Mouse (Mus musculus): ENCODE data around the gene Zfyve9. TPM values are rescaled to one million over a fixed set of nuclear protein-coding genes. Genes with fewer than 3 reads are reported as not detected.

The Zfyve9 gene
- polyA plus RNA-seq, 1 experiment from 2014 or later, result 5.9 TPM

DNA sequence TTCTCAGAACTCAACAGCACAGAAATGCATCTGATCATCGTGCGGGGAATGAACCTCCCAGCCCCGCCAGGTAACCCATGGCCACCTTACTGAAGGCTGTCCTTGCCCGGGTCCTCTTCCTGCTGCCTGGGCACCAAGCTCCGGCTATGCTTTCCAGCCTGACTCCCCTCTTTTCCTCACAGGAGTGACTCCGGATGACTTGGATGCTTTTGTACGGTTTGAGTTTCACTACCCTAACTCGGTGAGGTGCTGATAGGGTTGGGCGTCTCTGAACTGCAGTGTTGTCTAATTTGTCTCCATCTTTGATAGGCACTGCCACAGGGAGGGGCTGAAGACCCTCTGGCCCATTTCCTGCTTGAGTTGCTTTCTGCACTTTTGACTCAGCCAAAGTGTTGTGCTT is 150.5 kb downstream of the Zfyve9 start:
- Histone ChIP-seq H3K4me3 (ENCODE audit: low read length) (no peak overlapping the region), H3K9me3 (ENCODE audit: control insufficient read depth, low read length) (no peaks in the 10 kb centered on the region), H3K4me2 (ENCODE audit: low read length) (no peak overlapping the region), H3K27ac (ENCODE audit: low read depth, low read length) (no peak overlapping the region), H3K27me3 (replicated peaks; ENCODE audit: control insufficient read depth, insufficient read depth, low read length) (no peaks in the 10 kb centered on the region), H3K4me1 (ENCODE audit: control insufficient read depth, insufficient read depth, low read depth, low read length) (no peaks in the 10 kb centered on the region), H3K36me3 (ENCODE audit: control insufficient read depth, insufficient read depth, low read length) (peaks cover 43% of the 10 kb centered on the region), H3K9ac (ENCODE audit: low read depth, low read length) (no peak overlapping the region)
- no peak for ATAC-seq
- WGBS, result 94% methylated on average over 9 of the region's 9 CpGs

DNA sequence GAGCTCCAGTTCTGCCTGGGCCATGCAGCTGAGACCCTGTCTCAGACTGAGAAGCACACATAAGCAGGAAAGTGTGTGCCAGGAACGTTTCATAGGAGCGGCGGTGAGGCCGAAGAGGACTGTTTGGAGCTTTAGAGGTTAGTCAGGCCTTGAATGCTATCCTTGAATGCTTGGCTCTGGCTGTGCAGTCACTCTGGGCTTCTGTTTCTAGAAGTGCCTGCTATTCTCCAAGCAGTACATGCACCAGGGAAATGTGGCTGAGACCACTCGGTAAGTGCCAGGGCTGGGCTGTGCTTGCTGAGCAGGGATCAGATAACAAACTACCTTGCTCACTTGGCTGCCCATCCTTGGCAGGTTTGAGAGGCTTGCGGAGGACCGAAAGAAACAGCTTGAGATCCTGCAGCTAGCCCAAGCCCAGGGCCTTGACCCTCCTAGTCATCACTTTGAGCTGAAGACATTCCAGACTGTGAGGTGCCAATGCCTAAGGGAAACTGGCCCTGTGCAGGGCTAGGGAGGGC is 151.2 kb downstream of the Zfyve9 start:
- Histone ChIP-seq H3K27ac (ENCODE audit: low read depth, low read length) (no peak overlapping the region), H3K4me2 (ENCODE audit: low read length) (no peak overlapping the region), H3K36me3 (ENCODE audit: control insufficient read depth, insufficient read depth, low read length) (peaks cover 43% of the 10 kb centered on the region), H3K4me1 (ENCODE audit: control insufficient read depth, insufficient read depth, low read depth, low read length) (no peaks in the 10 kb centered on the region), H3K9me3 (ENCODE audit: control insufficient read depth, low read length) (no peaks in the 10 kb centered on the region), H3K9ac (ENCODE audit: low read depth, low read length) (no peak overlapping the region), H3K27me3 (replicated peaks; ENCODE audit: control insufficient read depth, insufficient read depth, low read length) (no peaks in the 10 kb centered on the region), H3K4me3 (ENCODE audit: low read length) (no peak overlapping the region)
- WGBS, result 92% methylated on average over 7 of the region's 7 CpGs
- ATAC-seq, result no peak

DNA sequence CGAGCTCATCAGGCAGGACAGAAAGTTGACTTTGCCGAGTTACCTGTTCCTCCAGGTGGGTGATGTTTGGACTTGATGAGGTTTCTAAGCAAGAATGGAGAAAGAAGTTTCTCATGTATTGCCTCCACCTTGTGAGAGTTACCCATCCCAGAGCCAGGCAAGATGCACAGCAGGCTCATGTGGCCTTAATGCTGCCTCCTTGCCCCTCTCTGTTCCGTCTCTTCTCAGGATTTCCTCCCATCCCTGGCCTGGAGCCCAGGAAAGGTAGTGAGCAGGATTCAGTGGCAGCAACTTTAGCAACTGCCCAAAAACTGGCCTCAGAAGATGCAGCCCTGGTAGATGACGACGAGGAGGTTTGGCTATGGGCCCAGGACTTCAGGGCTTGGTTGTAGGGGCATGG is 153.5 kb downstream of the Zfyve9 start:
- 79% methylated on average over 5 of the region's 5 CpGs for WGBS
- H3K36me3 ChIP-seq (ENCODE audit: control insufficient read depth, insufficient read depth, low read length), result peaks cover 42% of the 10 kb centered on the region
- H3K4me3 ChIP-seq (ENCODE audit: low read length), result no peak overlapping the region
- no peak overlapping the region for H3K27ac ChIP-seq (ENCODE audit: low read depth, low read length)
- H3K9ac ChIP-seq (ENCODE audit: low read depth, low read length), result no peak overlapping the region
- no peaks in the 10 kb centered on the region for H3K4me1 ChIP-seq (ENCODE audit: control insufficient read depth, insufficient read depth, low read depth, low read length)
- no peaks in the 10 kb centered on the region for H3K9me3 ChIP-seq (ENCODE audit: control insufficient read depth, low read length)
- no peak for ATAC-seq
- no peaks in the 10 kb centered on the region for H3K27me3 ChIP-seq (replicated peaks; ENCODE audit: control insufficient read depth, insufficient read depth, low read length)
- no peak overlapping the region for H3K4me2 ChIP-seq (ENCODE audit: low read length)

DNA sequence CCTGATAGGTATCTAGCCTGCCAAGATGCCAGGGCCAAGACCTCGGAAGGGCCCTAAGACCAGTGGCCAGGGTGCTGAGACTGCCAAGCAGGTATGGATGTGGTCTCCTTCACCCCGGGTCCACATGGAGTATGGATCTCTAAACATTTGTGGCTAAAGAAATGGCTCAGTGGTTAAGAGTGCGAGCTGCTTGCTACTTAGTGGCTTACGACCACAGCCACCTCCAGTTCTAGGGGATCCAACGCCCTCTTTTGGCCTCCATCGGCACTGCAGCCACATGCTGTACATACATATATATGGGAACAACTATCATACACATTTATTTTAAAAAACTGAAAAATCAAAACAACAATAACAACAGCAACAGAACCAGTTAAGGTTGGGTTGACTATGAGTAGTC is 159.1 kb downstream of the Zfyve9 start:
- Histone ChIP-seq H3K4me1 (ENCODE audit: control insufficient read depth, insufficient read depth, low read depth, low read length) (peaks cover 12% of the 10 kb centered on the region), H3K36me3 (ENCODE audit: control insufficient read depth, insufficient read depth, low read length) (peaks cover 6% of the 10 kb centered on the region), H3K9me3 (ENCODE audit: control insufficient read depth, low read length) (no peaks in the 10 kb centered on the region), H3K4me2 (ENCODE audit: low read length) (no peak overlapping the region), H3K27me3 (replicated peaks; ENCODE audit: control insufficient read depth, insufficient read depth, low read length) (no peaks in the 10 kb centered on the region), H3K27ac (ENCODE audit: low read depth, low read length) (no peak overlapping the region), H3K4me3 (ENCODE audit: low read length) (no peak overlapping the region), H3K9ac (ENCODE audit: low read depth, low read length) (no peak overlapping the region)
- no peak for ATAC-seq
- 97% methylated on average over 6 of the region's 6 CpGs for WGBS

DNA sequence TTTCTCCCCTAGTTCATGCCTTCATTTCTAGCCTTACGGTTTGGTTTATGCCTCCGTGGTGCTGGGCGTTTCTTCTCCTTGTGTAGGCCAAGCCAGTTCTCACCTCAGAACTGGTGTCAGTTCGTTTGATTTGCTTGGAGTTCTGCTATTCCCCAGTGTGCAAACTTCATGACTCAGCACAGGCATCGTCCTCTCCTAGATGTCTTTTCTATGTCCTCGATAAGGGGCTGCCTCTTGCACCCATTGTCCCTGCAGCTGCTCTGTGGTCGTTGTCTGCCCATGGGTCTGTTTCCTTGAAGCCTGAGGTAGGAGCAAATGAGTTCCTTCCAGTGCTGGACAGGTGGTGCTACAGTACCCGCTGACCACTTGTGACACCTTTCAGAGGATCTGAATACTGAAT is 160.1 kb downstream of the Zfyve9 start:
- ATAC-seq, result 0 out of 2 replicates have a peak, but pooled peaks have one; percentile 2
- 15% methylated on average over 8 of the region's 8 CpGs for whole genome bisulfite sequencing

DNA sequence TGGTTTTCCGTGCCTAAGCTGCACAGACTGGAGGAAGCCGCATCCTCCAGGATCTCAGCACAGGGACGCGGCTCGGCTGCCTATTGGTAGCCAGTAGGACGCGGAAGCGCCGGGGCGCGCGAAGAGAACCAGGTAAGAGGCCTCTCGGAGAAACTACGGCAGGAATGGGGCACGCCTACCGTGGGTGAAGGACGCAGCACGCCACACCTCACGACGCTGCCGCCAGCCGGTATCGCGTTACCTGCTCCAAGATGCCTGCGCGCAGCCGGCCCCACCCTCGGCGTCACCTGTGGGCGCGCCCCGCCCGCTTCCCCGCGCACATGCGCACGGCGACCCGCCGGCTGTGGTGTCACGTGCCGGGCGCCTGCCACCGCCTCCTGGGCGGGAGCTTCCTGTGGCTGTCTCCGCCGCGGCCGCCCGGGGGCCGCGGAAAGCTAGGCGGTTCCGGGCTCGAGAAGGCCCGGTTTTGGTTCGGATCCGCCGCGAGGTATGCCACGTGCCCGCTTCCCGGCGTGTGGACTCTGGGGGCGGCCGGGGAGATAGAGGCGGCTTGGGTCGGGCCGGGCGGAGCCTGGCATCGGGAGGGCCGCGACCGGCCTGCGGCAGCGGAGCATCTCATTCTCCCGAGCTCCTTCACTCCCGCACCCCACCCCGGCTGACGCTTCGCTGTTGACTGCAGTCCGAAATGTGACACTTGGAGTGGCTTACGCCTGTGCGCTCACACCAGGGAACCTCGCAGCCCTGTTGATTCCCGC is 160.8 kb downstream of the Zfyve9 start, which contains the start of gene Cc2d1b:
Gene Cc2d1b, plus strand, starts transcription at position 354 of the 755 bp plus-strand sequence.
- peak within 1 kb of the TSS; percentile 75 for H3K4me2 ChIP-seq (ENCODE audit: low read length)
- peak within 1 kb of the TSS; percentile 85 for H3K4me3 ChIP-seq (ENCODE audit: low read length)
- H3K4me1 ChIP-seq (ENCODE audit: control insufficient read depth, insufficient read depth, low read depth, low read length), result peaks cover 12% of the 10 kb centered on the region
- under 1% methylated on average over 72 of the region's 86 CpGs for WGBS
- H3K9me3 ChIP-seq (ENCODE audit: control insufficient read depth, low read length), result no peaks in the 10 kb centered on the region
- H3K27ac ChIP-seq (ENCODE audit: low read depth, low read length), result peak within 1 kb of the TSS; percentile 96
- H3K36me3 ChIP-seq (ENCODE audit: control insufficient read depth, insufficient read depth, low read length), result no peaks in the 10 kb centered on the region
- peak; percentile 94 for ATAC-seq
- H3K27me3 ChIP-seq (replicated peaks; ENCODE audit: control insufficient read depth, insufficient read depth, low read length), result no peaks in the 10 kb centered on the region
- peak within 1 kb of the TSS; percentile 97 for H3K9ac ChIP-seq (ENCODE audit: low read depth, low read length)

More for the DNA sequence above, 160.1 kb downstream of the Zfyve9 start:
- H3K4me2 ChIP-seq (ENCODE audit: low read length), result peak overlapping the region; percentile 75
- peak overlapping the region; percentile 96 for H3K27ac ChIP-seq (ENCODE audit: low read depth, low read length)
- H3K36me3 ChIP-seq (ENCODE audit: control insufficient read depth, insufficient read depth, low read length), result peaks cover 3% of the 10 kb centered on the region
- H3K4me3 ChIP-seq (ENCODE audit: low read length), result peak overlapping the region; percentile 85
- H3K27me3 ChIP-seq (replicated peaks; ENCODE audit: control insufficient read depth, insufficient read depth, low read length), result no peaks in the 10 kb centered on the region
- H3K4me1 ChIP-seq (ENCODE audit: control insufficient read depth, insufficient read depth, low read depth, low read length), result peaks cover 12% of the 10 kb centered on the region
- H3K9me3 ChIP-seq (ENCODE audit: control insufficient read depth, low read length), result no peaks in the 10 kb centered on the region
- H3K9ac ChIP-seq (ENCODE audit: low read depth, low read length), result peak overlapping the region; percentile 97

DNA sequence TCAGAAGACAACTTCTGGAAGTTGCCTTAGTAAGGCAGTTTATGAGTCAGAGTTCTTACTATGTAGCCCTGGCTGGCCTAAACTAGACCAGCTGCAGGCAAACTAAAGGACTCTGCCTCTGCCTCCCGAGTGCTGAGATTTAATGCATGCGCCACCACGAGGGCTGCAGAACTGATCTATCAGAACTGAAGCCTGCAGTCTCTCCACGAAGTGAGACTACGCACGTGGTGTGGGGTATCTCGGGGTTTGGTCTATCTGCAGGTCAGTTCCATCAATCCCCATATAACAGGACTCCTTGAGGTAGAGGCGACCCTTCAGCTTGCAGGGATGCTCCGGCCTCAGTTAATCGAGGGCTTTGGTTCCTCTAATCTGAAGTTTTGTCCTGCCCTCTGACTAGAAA is 161.4 kb downstream of the Zfyve9 start:
- peak overlapping the region; percentile 75 for H3K4me2 ChIP-seq (ENCODE audit: low read length)
- H3K4me3 ChIP-seq (ENCODE audit: low read length), result peak overlapping the region; percentile 85
- H3K9ac ChIP-seq (ENCODE audit: low read depth, low read length), result peak overlapping the region; percentile 97
- no peaks in the 10 kb centered on the region for H3K9me3 ChIP-seq (ENCODE audit: control insufficient read depth, low read length)
- H3K4me1 ChIP-seq (ENCODE audit: control insufficient read depth, insufficient read depth, low read depth, low read length), result peaks cover 12% of the 10 kb centered on the region
- H3K27me3 ChIP-seq (replicated peaks; ENCODE audit: control insufficient read depth, insufficient read depth, low read length), result no peaks in the 10 kb centered on the region
- 1% methylated on average over 10 of the region's 10 CpGs for WGBS
- H3K36me3 ChIP-seq (ENCODE audit: control insufficient read depth, insufficient read depth, low read length), result no peaks in the 10 kb centered on the region
- peak; percentile 66 for ATAC-seq
- peak overlapping the region; percentile 96 for H3K27ac ChIP-seq (ENCODE audit: low read depth, low read length)

DNA sequence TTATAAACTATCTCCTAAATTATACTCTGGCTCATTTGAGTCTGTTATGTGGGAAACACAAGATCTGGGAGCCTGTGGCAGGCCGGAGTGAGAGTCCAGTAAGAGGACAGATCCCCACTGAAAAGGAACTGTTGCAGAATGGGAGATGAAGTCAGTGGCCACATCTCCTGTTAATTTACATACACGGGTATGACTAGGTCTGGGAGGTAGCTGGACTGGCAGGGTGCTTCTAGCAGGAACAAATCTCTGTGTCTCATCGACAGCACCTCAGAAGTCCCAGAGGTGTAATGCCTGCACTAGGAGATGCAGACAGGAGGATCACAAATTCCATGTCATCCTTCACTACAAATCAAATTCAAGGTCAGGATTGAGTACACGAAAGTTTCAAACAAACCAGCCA is 162.0 kb downstream of the Zfyve9 start:
- Histone ChIP-seq H3K4me3 (ENCODE audit: low read length) (peak overlapping the region; percentile 85), H3K4me2 (ENCODE audit: low read length) (peak overlapping the region; percentile 75), H3K27me3 (replicated peaks; ENCODE audit: control insufficient read depth, insufficient read depth, low read length) (no peaks in the 10 kb centered on the region), H3K27ac (ENCODE audit: low read depth, low read length) (peak overlapping the region; percentile 96), H3K9me3 (ENCODE audit: control insufficient read depth, low read length) (no peaks in the 10 kb centered on the region), H3K9ac (ENCODE audit: low read depth, low read length) (peak overlapping the region; percentile 97), H3K4me1 (ENCODE audit: control insufficient read depth, insufficient read depth, low read depth, low read length) (peaks cover 12% of the 10 kb centered on the region), H3K36me3 (ENCODE audit: control insufficient read depth, insufficient read depth, low read length) (no peaks in the 10 kb centered on the region)
- WGBS, result 74% methylated on average over 4 of the region's 4 CpGs
- ATAC-seq, result no peak

DNA sequence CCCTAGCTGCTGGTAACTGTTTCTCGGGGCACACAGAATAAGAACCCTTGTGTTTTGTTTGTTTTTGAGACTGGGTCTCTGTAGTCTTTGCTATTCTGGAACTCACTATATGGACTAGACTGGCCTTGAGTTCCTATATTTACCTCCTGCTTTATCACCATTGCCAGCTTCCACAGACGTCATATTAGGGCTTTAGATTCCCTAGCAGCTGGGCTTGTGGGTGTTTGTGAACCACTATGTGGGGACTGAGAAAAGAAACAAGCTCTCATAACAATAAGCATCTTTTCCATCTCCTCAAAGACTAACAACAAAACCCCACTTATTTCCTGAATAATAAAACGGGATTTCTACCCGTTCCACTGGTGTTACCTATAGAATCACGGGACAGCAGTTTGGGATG is 169.7 kb downstream of the Zfyve9 start:
- H3K27ac ChIP-seq (ENCODE audit: low read depth, low read length), result no peak overlapping the region

More for the DNA sequence above, 169.7 kb downstream of the Zfyve9 start:
- Histone ChIP-seq H3K27me3 (replicated peaks; ENCODE audit: control insufficient read depth, insufficient read depth, low read length) (no peaks in the 10 kb centered on the region), H3K4me3 (ENCODE audit: low read length) (no peak overlapping the region), H3K9me3 (ENCODE audit: control insufficient read depth, low read length) (no peaks in the 10 kb centered on the region), H3K36me3 (ENCODE audit: control insufficient read depth, insufficient read depth, low read length) (no peaks in the 10 kb centered on the region), H3K4me1 (ENCODE audit: control insufficient read depth, insufficient read depth, low read depth, low read length) (no peaks in the 10 kb centered on the region), H3K4me2 (ENCODE audit: low read length) (no peak overlapping the region), H3K9ac (ENCODE audit: low read depth, low read length) (no peak overlapping the region)
- no peak for ATAC-seq
- WGBS, result 90% methylated on average over 5 of the region's 5 CpGs

Measured in hindbrain, embryonic 16.5 days (tissue).